Mouse (Mus musculus) right cerebral cortex, postnatal 25 days (tissue): Measurements from ENCODE around the gene Rfc5.

Experiments used
- DNase-seq: peaks from one replicate; pipeline ENCODE4 v3.0.0; 2022

Gene Rfc5

GRCm38 (mm10) chr5:117374372-117375049 lies 14.3 kb downstream of the Rfc5 start:
- DNase-seq, result peak; percentile 23

GRCm38 (mm10) chr5:117373418-117373817 lies 15.4 kb downstream of the Rfc5 start:
- DNase-seq, result no peak

- no peak for DNase-seq
These were observed 18.3 kb downstream of the Rfc5 start for GRCm38 (mm10) chr5:117370592-117370991.

- no peak for DNase-seq
These were observed 21.6 kb downstream of the Rfc5 start for GRCm38 (mm10) chr5:117367206-117367605.

GRCm38 (mm10) chr5:117365904-117366561 lies 22.8 kb downstream of the Rfc5 start:
- DNase-seq, result no peak

- no peak for DNase-seq
These were observed 24.0 kb downstream of the Rfc5 start for GRCm38 (mm10) chr5:117364821-117365220.

GRCm38 (mm10) chr5:117363066-117363782 lies 25.6 kb downstream of the Rfc5 start:
- DNase-seq, result no peak

- DNase-seq, result no peak
These were observed 27.3 kb downstream of the Rfc5 start for GRCm38 (mm10) chr5:117361590-117361989.

- DNase-seq, result no peak
These were observed 28.0 kb downstream of the Rfc5 start for GRCm38 (mm10) chr5:117360631-117361541.

GRCm38 (mm10) chr5:117360228-117360515 lies 28.7 kb downstream of the Rfc5 start:
- DNase-seq, result no peak

GRCm38 (mm10) chr5:117359497-117360227 lies 29.2 kb downstream of the Rfc5 start:
- no peak for DNase-seq

GRCm38 (mm10) chr5:117358725-117359124 lies 30.1 kb downstream of the Rfc5 start:
- DNase-seq, result peak; percentile 71

GRCm38 (mm10) chr5:117358248-117358630 lies 30.6 kb downstream of the Rfc5 start:
- DNase-seq, result no peak

- DNase-seq, result peak; percentile 40
These were observed 31.2 kb downstream of the Rfc5 start for GRCm38 (mm10) chr5:117357478-117358247.

- DNase-seq, result peak; percentile 80
These were observed 31.7 kb downstream of the Rfc5 start, which contains the start of gene Wsb2 for GRCm38 (mm10) chr5:117357129-117357477. TSS of gene Wsb2 (plus strand) at chr5:117357304.

GRCm38 (mm10) chr5:117356365-117357128 lies 32.3 kb downstream of the Rfc5 start:
- peak; percentile 43 for DNase-seq

GRCm38 (mm10) chr5:117355648-117356303 lies 33.1 kb downstream of the Rfc5 start:
- DNase-seq, result no peak

- no peak for DNase-seq
These were observed 34.7 kb downstream of the Rfc5 start for GRCm38 (mm10) chr5:117354121-117354520.

GRCm38 (mm10) chr5:117348279-117348678 lies 40.6 kb downstream of the Rfc5 start:
- DNase-seq, result peak; percentile 31

GRCm38 (mm10) chr5:117347838-117348237 lies 41.0 kb downstream of the Rfc5 start:
- DNase-seq, result no peak
